Mouse (Mus musculus): ENCODE measurements around the gene Zmat5.
A peak's percentile ranks its signal among the peaks of the same experiment; 100 is the strongest.
"Not testable (repeated sequence)": the region's sequence is repeated elsewhere in the genome, so short reads cannot be mapped to it uniquely, and the experiment has no call there.

Gene Zmat5

GRCm38 (mm10) chr11:4688632-4689380, 15.7 kb upstream of the Zmat5 start:
- DNase-seq (ENCODE audit: low spot score in 2 of 2), result no peak

- no peak for DNase-seq (ENCODE audit: low spot score in 2 of 2)
Measured at GRCm38 (mm10) chr11:4690353-4690752, 14.1 kb upstream of the Zmat5 start.

- DNase-seq (ENCODE audit: low spot score in 2 of 2), result no peak
Measured at GRCm38 (mm10) chr11:4691213-4691612, 13.3 kb upstream of the Zmat5 start.

GRCm38 (mm10) chr11:4692162-4692561, 12.3 kb upstream of the Zmat5 start:
- DNase-seq (ENCODE audit: low spot score in 2 of 2), result no peak

GRCm38 (mm10) chr11:4697043-4697983, 7.2 kb upstream of the Zmat5 start:
- DNase-seq (ENCODE audit: low spot score in 2 of 2), result no peak

GRCm38 (mm10) chr11:4700726-4701125, 3.8 kb upstream of the Zmat5 start:
- no peak for DNase-seq (ENCODE audit: low spot score in 2 of 2)

- no peak for DNase-seq (ENCODE audit: low spot score in 2 of 2)
Measured at GRCm38 (mm10) chr11:4703688-4704071, 798 bp upstream of the Zmat5 start.

GRCm38 (mm10) chr11:4705178-4705577, 700 bp downstream of the Zmat5 start:
- no peak for DNase-seq (ENCODE audit: low spot score in 2 of 2)

GRCm38 (mm10) chr11:4710188-4710587, 5.7 kb downstream of the Zmat5 start:
- DNase-seq (ENCODE audit: low spot score in 2 of 2), result not testable (repeated sequence)

- no peak for DNase-seq (ENCODE audit: low spot score in 2 of 2)
Measured at GRCm38 (mm10) chr11:4712822-4713221, 8.3 kb downstream of the Zmat5 start.

- no peak for DNase-seq (ENCODE audit: low spot score in 2 of 2)
Measured at GRCm38 (mm10) chr11:4714727-4715126, 10.2 kb downstream of the Zmat5 start.

- DNase-seq (ENCODE audit: low spot score in 2 of 2), result no peak
Measured at GRCm38 (mm10) chr11:4715596-4715995, 11.1 kb downstream of the Zmat5 start.

GRCm38 (mm10) chr11:4716530-4717236, 12.2 kb downstream of the Zmat5 start:
- no peak for DNase-seq (ENCODE audit: low spot score in 2 of 2)

GRCm38 (mm10) chr11:4718548-4718947, 14.1 kb downstream of the Zmat5 start:
- DNase-seq (ENCODE audit: low spot score in 2 of 2), result no peak

GRCm38 (mm10) chr11:4719961-4720360, 15.5 kb downstream of the Zmat5 start:
- no peak for DNase-seq (ENCODE audit: low spot score in 2 of 2)

- no peak for DNase-seq (ENCODE audit: low spot score in 2 of 2)
Measured at GRCm38 (mm10) chr11:4720393-4720792, 15.9 kb downstream of the Zmat5 start.

- no peak for DNase-seq (ENCODE audit: low spot score in 2 of 2)
Measured at GRCm38 (mm10) chr11:4720900-4721580, 16.6 kb downstream of the Zmat5 start.

- no peak for DNase-seq (ENCODE audit: low spot score in 2 of 2)
Measured at GRCm38 (mm10) chr11:4721728-4722127, 17.2 kb downstream of the Zmat5 start.

GRCm38 (mm10) chr11:4729603-4730002, 25.1 kb downstream of the Zmat5 start:
- peak in 1 of 2 experiments; percentile 41 for DNase-seq (ENCODE audit: low spot score in 2 of 2)

GRCm38 (mm10) chr11:4730096-4730495, 25.6 kb downstream of the Zmat5 start:
- no peak for DNase-seq (ENCODE audit: low spot score in 2 of 2)

- DNase-seq (ENCODE audit: low spot score in 2 of 2), result no peak
Measured at GRCm38 (mm10) chr11:4730913-4731312, 26.4 kb downstream of the Zmat5 start.

- DNase-seq (ENCODE audit: low spot score in 2 of 2), result no peak
Measured at GRCm38 (mm10) chr11:4731781-4732180, 27.3 kb downstream of the Zmat5 start.

Data from spleen, postnatal 10 days (tissue).